Mouse (Mus musculus): ENCODE measurements around the gene Spata13.

GRCm38 (mm10) chr14:60661281-60661680 lies 27.5 kb downstream of the Spata13 start:
- TF ChIP-seq CTCF (IDR thresholded peaks at IDR 0.05; ENCODE audit: control insufficient read depth, insufficient read depth, insufficient replicate concordance, low read depth, low read length) (no peak), POLR2A (IDR thresholded peaks at IDR 0.05; ENCODE audit: control insufficient read depth, low read depth, low read length) (no peak)
